Mouse (Mus musculus) heart, embryonic 14.5 days (tissue): Measurements from ENCODE around the gene Zbtb20. TPM values are rescaled to one million over a fixed set of nuclear protein-coding genes. Genes with fewer than 3 reads are reported as not detected.
A peak's percentile ranks its signal among the peaks of the same experiment; 100 is the strongest.

ENCODE experiments used
- ATAC-seq: fragments of 200-750 bp; cut with Nextera tagmentation; 2 replicates; pipeline ENCODE4 v1.8.0; 2017; ENCODE audit warnings: low read depth, moderate TSS enrichment; ENCODE audit not compliant: insufficient number of reproducible peaks, insufficient read depth, low FRiP score
- H3K27ac ChIP-seq, 2 experiments: fragments of 200-500 bp in 1 of 2; fragments of 300-500 bp in 1 of 2; sonication (generic) in 1 of 2; replicated peaks in 1 of 2; 2 replicates each; pipeline ENCODE4 v1.5.1; 2012 to 2014; ENCODE audit warnings: low read depth in 2 of 2, low read length in 2 of 2, control low read depth in 1 of 2, mild to moderate bottlenecking in 1 of 2, mixed read lengths in 1 of 2; ENCODE audit not compliant: control insufficient read depth in 1 of 2, insufficient read depth in 1 of 2
- H3K27me3 ChIP-seq: fragments of 300-500 bp; sonication (generic); 2 replicates; pipeline ENCODE4 v1.6.1; 2014; ENCODE audit warnings: mild to moderate bottlenecking, low read length, control low read depth; ENCODE audit not compliant: control insufficient read depth, insufficient read depth
- H3K36me3 ChIP-seq: fragments of 300-500 bp; sonication (generic); 2 replicates; pipeline ENCODE4 v1.6.1; 2014; ENCODE audit warnings: mild to moderate bottlenecking, control low read depth, low read length, mixed read lengths; ENCODE audit not compliant: control insufficient read depth, insufficient read depth
- H3K4me1 ChIP-seq, 2 experiments: fragments of 200-500 bp in 1 of 2; fragments of 300-500 bp in 1 of 2; sonication (generic) in 1 of 2; 2 replicates each; pipeline ENCODE4 v1.6.1; 2012 to 2014; ENCODE audit warnings: low read length in 2 of 2, control low read depth in 1 of 2, mixed read lengths in 1 of 2; ENCODE audit not compliant: control insufficient read depth in 2 of 2, insufficient read depth in 2 of 2
- H3K4me2 ChIP-seq: fragments of 300-500 bp; sonication (generic); 2 replicates; pipeline ENCODE4 v1.6.1; 2014; ENCODE audit warnings: mild to moderate bottlenecking, low read length
- H3K4me3 ChIP-seq, 2 experiments: fragments of 200-500 bp in 1 of 2; fragments of 300-500 bp in 1 of 2; sonication (generic) in 1 of 2; 2 replicates each; pipeline ENCODE4 v1.5.1; 2012 to 2014; ENCODE audit warnings: low read length in 2 of 2, mild to moderate bottlenecking in 2 of 2, control low read depth in 1 of 2, low read depth in 1 of 2, moderate library complexity in 1 of 2; ENCODE audit not compliant: control insufficient read depth in 1 of 2, insufficient read depth in 1 of 2
- H3K9ac ChIP-seq: fragments of 300-500 bp; sonication (generic); 2 replicates; pipeline ENCODE4 v1.6.1; 2014; ENCODE audit warnings: mild to moderate bottlenecking, low read length
- H3K9me3 ChIP-seq: fragments of 300-500 bp; sonication (generic); 2 replicates; pipeline ENCODE4 v1.6.1; 2016; ENCODE audit warnings: low read length, control low read depth; ENCODE audit not compliant: control insufficient read depth
- WGBS: fragments of 180-500 bp; shearing (Covaris S2); extraction: QIAGEN DNeasy Blood & Tissue Kit; methylation state at CpG from one replicate; pipeline ENCODE4 v1.1.7; 2014; 5-methylcytosine and 5-hydroxymethylcytosine counted together
- polyA plus RNA-seq: library from polyadenylated mRNA; unstranded; fragments of >200 nt; fragmentation: Nextera tagmentation; extraction: Ambion mirVana; gene quantifications from 2 replicates; pipeline ENCODE4 v1.2.1, GENCODE M21; 2014

Zbtb20 gene
- polyA plus RNA-seq, 1 experiment from 2014 or later = 50.3 TPM

GRCm38 (mm10) chr16:43501284-43501683 is 625.6 kb downstream of the Zbtb20 start:
- no peak for ATAC-seq
- H3K4me3 ChIP-seq = no peak overlapping the region
- no peak overlapping the region for H3K9ac ChIP-seq
- H3K9me3 ChIP-seq = no peaks in the 10 kb centered on the region
- peaks cover 9 to 36% of the 10 kb centered on the region in 2 experiments for H3K4me1 ChIP-seq
- WGBS = 43% methylated on average over 4 of the region's 4 CpGs
- no peak overlapping the region for H3K27ac ChIP-seq
- no peak overlapping the region for H3K4me2 ChIP-seq
- H3K36me3 ChIP-seq = no peaks in the 10 kb centered on the region
- no peaks in the 10 kb centered on the region for H3K27me3 ChIP-seq

- Histone ChIP-seq H3K36me3 (no peaks in the 10 kb centered on the region), H3K27ac (peak overlapping the region; percentile 86 to 96), H3K9ac (peak overlapping the region; percentile 83), H3K9me3 (no peaks in the 10 kb centered on the region), H3K4me3 (peak overlapping the region; percentile 48 to 50; a peak in 3 of 4 replicates), H3K4me1 (peaks cover 10 to 47% of the 10 kb centered on the region in 2 experiments), H3K27me3 (no peaks in the 10 kb centered on the region), H3K4me2 (peak overlapping the region; percentile 74)
- no peak for ATAC-seq
- 60% methylated on average over 12 of the region's 12 CpGs for WGBS
Measured at GRCm38 (mm10) chr16:43502339-43503009, 626.8 kb downstream of the Zbtb20 start.

- Histone ChIP-seq H3K36me3 (no peaks in the 10 kb centered on the region), H3K4me2 (peak overlapping the region; percentile 74), H3K9ac (peak overlapping the region; percentile 83), H3K4me3 (peak overlapping the region; percentile 48 to 50), H3K27me3 (no peaks in the 10 kb centered on the region), H3K27ac (peak overlapping the region; percentile 86 to 96), H3K9me3 (no peaks in the 10 kb centered on the region), H3K4me1 (peaks cover 10 to 47% of the 10 kb centered on the region in 2 experiments)
- WGBS = 2% methylated on average over 13 of the region's 13 CpGs
- ATAC-seq = no peak
Measured at GRCm38 (mm10) chr16:43503010-43503635, 627.4 kb downstream of the Zbtb20 start.

GRCm38 (mm10) chr16:43503636-43504010 is 627.9 kb downstream of the Zbtb20 start:
- Histone ChIP-seq H3K27me3 (no peaks in the 10 kb centered on the region), H3K4me3 (peak overlapping the region; percentile 48 to 50), H3K27ac (peak overlapping the region; percentile 86 to 96), H3K36me3 (no peaks in the 10 kb centered on the region), H3K9ac (peak overlapping the region; percentile 83), H3K9me3 (no peaks in the 10 kb centered on the region), H3K4me2 (peak overlapping the region; percentile 74), H3K4me1 (peaks cover 10 to 47% of the 10 kb centered on the region in 2 experiments)
- 0% methylated on average over 5 of the region's 5 CpGs for WGBS
- 0 out of 2 replicates have a peak, but pooled peaks have one; percentile 44 for ATAC-seq

GRCm38 (mm10) chr16:43504151-43504550 is 628.5 kb downstream of the Zbtb20 start:
- no peaks in the 10 kb centered on the region for H3K9me3 ChIP-seq
- H3K27ac ChIP-seq = peak overlapping the region; percentile 86 to 96
- peak overlapping the region; percentile 74 for H3K4me2 ChIP-seq
- ATAC-seq = no peak
- H3K4me3 ChIP-seq = peak overlapping the region; percentile 48 to 50
- 0% methylated on average over 3 of the region's 3 CpGs for WGBS
- peak overlapping the region; percentile 83 for H3K9ac ChIP-seq
- H3K36me3 ChIP-seq = no peaks in the 10 kb centered on the region
- no peaks in the 10 kb centered on the region for H3K27me3 ChIP-seq
- H3K4me1 ChIP-seq = peaks cover 10 to 47% of the 10 kb centered on the region in 2 experiments

GRCm38 (mm10) chr16:43504556-43504955 is 628.9 kb downstream of the Zbtb20 start:
- Histone ChIP-seq H3K9me3 (no peaks in the 10 kb centered on the region), H3K4me1 (peaks cover 10 to 47% of the 10 kb centered on the region in 2 experiments), H3K9ac (peak overlapping the region; percentile 83), H3K4me2 (peak overlapping the region; percentile 74), H3K4me3 (peak overlapping the region in 1 of 2 experiments; percentile 48; a peak in 3 of 4 replicates), H3K27ac (peak overlapping the region; percentile 44 to 86; a peak in 3 of 4 replicates), H3K36me3 (no peaks in the 10 kb centered on the region), H3K27me3 (no peaks in the 10 kb centered on the region)
- ATAC-seq = no peak
- 25% methylated on average over 1 of the region's 1 CpGs for WGBS

- no peaks in the 10 kb centered on the region for H3K9me3 ChIP-seq
- peak overlapping the region; percentile 78 for H3K9ac ChIP-seq
- H3K4me1 ChIP-seq = peaks cover 8 to 42% of the 10 kb centered on the region in 2 experiments
- H3K4me3 ChIP-seq = peak overlapping the region; percentile 15 to 35; a peak in 3 of 4 replicates
- no peaks in the 10 kb centered on the region for H3K27me3 ChIP-seq
- WGBS = 30% methylated on average over 9 of the region's 9 CpGs
- peak overlapping the region; percentile 74 for H3K4me2 ChIP-seq
- ATAC-seq = no peak
- H3K36me3 ChIP-seq = no peaks in the 10 kb centered on the region
- peak overlapping the region; percentile 90 to 97 for H3K27ac ChIP-seq
Measured at GRCm38 (mm10) chr16:43505314-43505950, 629.8 kb downstream of the Zbtb20 start.
